Mouse (Mus musculus) urinary bladder, adult 2 months (tissue): ENCODE results near the gene Smyd3. TPM values are rescaled to one million over a fixed set of nuclear protein-coding genes. Genes with fewer than 3 reads are reported as not detected.
"Not testable (repeated sequence)": the region's sequence is repeated elsewhere in the genome, so short reads cannot be mapped to it uniquely, and the experiment has no call there.

Experiments used
- DNase-seq: peaks from one replicate; pipeline ENCODE4 v3.0.0; 2022; ENCODE audit warnings: low spot score
- polyA plus RNA-seq: library from polyadenylated mRNA; depleted of rRNA; stranded (reverse); fragments of >200 nt; gene quantifications from 2 replicates; pipeline ENCODE4 v1.2.3, GENCODE M21; 2012

The Smyd3 gene
- polyA plus RNA-seq, 1 experiment: 7.9 TPM

GRCm38 (mm10) chr1:179174241-179174640 lies 343.6 kb downstream of the Smyd3 start:
- DNase-seq: no peak

- no peak for DNase-seq
Measured at GRCm38 (mm10) chr1:179170555-179170954, 347.3 kb downstream of the Smyd3 start.

GRCm38 (mm10) chr1:179169749-179170148 lies 348.1 kb downstream of the Smyd3 start:
- DNase-seq: no peak

GRCm38 (mm10) chr1:179169161-179169560 lies 348.7 kb downstream of the Smyd3 start:
- DNase-seq: no peak

- not testable (repeated sequence) for DNase-seq
Measured at GRCm38 (mm10) chr1:179164219-179164618, 353.6 kb downstream of the Smyd3 start.

GRCm38 (mm10) chr1:179162752-179163151 lies 355.1 kb downstream of the Smyd3 start:
- not testable (repeated sequence) for DNase-seq

- no peak for DNase-seq
Measured at GRCm38 (mm10) chr1:179161947-179162346, 355.9 kb downstream of the Smyd3 start.

- DNase-seq: no peak
Measured at GRCm38 (mm10) chr1:179160697-179161096, 357.1 kb downstream of the Smyd3 start.

- DNase-seq: no peak
Measured at GRCm38 (mm10) chr1:179152376-179152775, 365.5 kb downstream of the Smyd3 start.

- no peak for DNase-seq
Measured at GRCm38 (mm10) chr1:179151275-179151674, 366.6 kb downstream of the Smyd3 start.

- no peak for DNase-seq
Measured at GRCm38 (mm10) chr1:179149468-179150140, 368.2 kb downstream of the Smyd3 start.

GRCm38 (mm10) chr1:179146730-179147167 lies 371.1 kb downstream of the Smyd3 start:
- no peak for DNase-seq

- DNase-seq: no peak
Measured at GRCm38 (mm10) chr1:179143154-179143832, 374.5 kb downstream of the Smyd3 start.

- no peak for DNase-seq
Measured at GRCm38 (mm10) chr1:179142177-179142576, 375.7 kb downstream of the Smyd3 start.

- no peak for DNase-seq
Measured at GRCm38 (mm10) chr1:179141071-179141650, 376.7 kb downstream of the Smyd3 start.

GRCm38 (mm10) chr1:179137145-179137477 lies 380.7 kb downstream of the Smyd3 start:
- DNase-seq: no peak

- DNase-seq: peak; percentile 38
Measured at GRCm38 (mm10) chr1:179136461-179137144, 381.2 kb downstream of the Smyd3 start.

GRCm38 (mm10) chr1:179129995-179130394 lies 387.8 kb downstream of the Smyd3 start:
- no peak for DNase-seq

GRCm38 (mm10) chr1:179126287-179126686 lies 391.6 kb downstream of the Smyd3 start:
- DNase-seq: no peak

GRCm38 (mm10) chr1:179122476-179123229 lies 395.2 kb downstream of the Smyd3 start:
- DNase-seq: no peak

- no peak for DNase-seq
Measured at GRCm38 (mm10) chr1:179120217-179120966, 397.4 kb downstream of the Smyd3 start.
